Mouse (Mus musculus) testis, adult 2 months (tissue): ENCODE data around the gene AU040320. TPM values are rescaled to one million over a fixed set of nuclear protein-coding genes. Genes with fewer than 3 reads are reported as not detected.

Experiments
- H3K27ac ChIP-seq: fragments of 200-500 bp; 2 replicates; pipeline ENCODE4 v1.5.1; 2012; ENCODE audit warnings: low read depth, low read length; ENCODE audit not compliant: control insufficient read depth, insufficient read depth
- H3K27me3 ChIP-seq: fragments of 200-500 bp; 2 replicates; pipeline ENCODE4 v1.6.1; 2012; ENCODE audit warnings: mild to moderate bottlenecking, low read length, moderate library complexity; ENCODE audit not compliant: control insufficient read depth, insufficient read depth
- H3K36me3 ChIP-seq: fragments of 200-500 bp; 2 replicates; pipeline ENCODE4 v1.6.1; 2012; ENCODE audit warnings: mild to moderate bottlenecking, low read length; ENCODE audit not compliant: control insufficient read depth, insufficient read depth
- H3K4me1 ChIP-seq: fragments of 200-500 bp; 2 replicates; pipeline ENCODE4 v1.6.1; 2012; ENCODE audit warnings: low read length; ENCODE audit not compliant: control insufficient read depth, insufficient read depth
- H3K4me3 ChIP-seq: fragments of 200-500 bp; 2 replicates; pipeline ENCODE4 v1.5.1; 2012; ENCODE audit warnings: low read depth, mild to moderate bottlenecking, low read length, moderate library complexity, mixed read lengths; ENCODE audit not compliant: control insufficient read depth
- CTCF ChIP-seq: fragments of 200-500 bp; IDR thresholded peaks from 2 replicates; pipeline ENCODE4 v1.5.1; 2012; ENCODE audit warnings: low read depth, mild to moderate bottlenecking, inconsistent platforms, low read length, moderate library complexity; ENCODE audit not compliant: control insufficient read depth, insufficient read depth, insufficient replicate concordance
- POLR2A ChIP-seq: fragments of 200-500 bp; IDR thresholded peaks from 2 replicates; pipeline ENCODE4 v1.6.1; 2012; ENCODE audit warnings: low read depth, mild to moderate bottlenecking, inconsistent platforms, low read length, moderate library complexity; ENCODE audit not compliant: control insufficient read depth
- polyA plus RNA-seq: library from polyadenylated mRNA; depleted of rRNA; stranded (reverse); fragments of >200 nt; gene quantifications from 2 replicates; pipeline ENCODE4 v1.2.3, GENCODE M21; 2012

The AU040320 gene
- polyA plus RNA-seq, 1 experiment = 79.1 TPM

DNA sequence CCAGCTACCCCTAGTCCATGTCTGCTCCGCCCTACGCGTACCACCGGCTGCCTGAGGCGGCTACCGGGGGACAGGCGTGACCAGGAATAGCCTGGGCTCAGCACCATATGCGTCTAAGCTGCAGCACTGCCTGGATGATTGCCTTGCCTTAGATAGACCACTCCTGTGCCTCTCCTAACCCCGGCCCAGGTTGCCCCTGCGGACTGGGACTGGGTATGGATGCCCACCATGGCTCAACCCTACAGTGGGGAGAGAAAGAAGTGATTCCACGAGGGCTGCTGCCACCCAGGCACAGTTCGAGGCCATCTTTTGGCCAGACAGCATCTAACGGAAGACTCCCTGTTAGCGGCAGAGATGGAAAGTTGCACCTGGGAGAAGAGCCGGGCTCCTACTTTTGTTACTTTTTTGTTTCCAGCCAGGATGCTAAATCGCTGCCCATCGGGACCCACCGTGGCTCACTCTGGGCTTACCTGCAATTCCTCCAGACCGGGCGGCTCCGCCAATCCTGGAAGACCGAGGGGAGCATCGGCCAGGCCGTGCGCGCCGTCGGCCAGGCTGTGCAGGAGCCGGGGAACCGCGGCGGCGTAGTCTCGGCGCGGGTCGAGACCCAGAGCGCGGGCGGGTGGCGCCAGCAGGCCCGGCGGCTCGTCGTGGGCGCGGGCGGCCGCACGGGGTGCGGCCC is 18.5 kb upstream of the AU040320 start:
- peaks cover 19% of the 10 kb centered on the region for H3K4me1 ChIP-seq
- peak overlapping the region; percentile 71 for H3K4me3 ChIP-seq
- no peak overlapping the region for H3K27ac ChIP-seq
- no peaks in the 10 kb centered on the region for H3K36me3 ChIP-seq
- H3K27me3 ChIP-seq = peaks cover 10% of the 10 kb centered on the region
- no peak for TF ChIP-seq CTCF
- TF ChIP-seq POLR2A = no peak

GRCm38 (mm10) chr4:126735382-126736000 is 17.9 kb upstream of the AU040320 start:
- TF ChIP-seq CTCF = no peak
- no peak for TF ChIP-seq POLR2A
- peaks cover 19% of the 10 kb centered on the region for H3K4me1 ChIP-seq
- no peaks in the 10 kb centered on the region for H3K36me3 ChIP-seq
- peaks cover 10% of the 10 kb centered on the region for H3K27me3 ChIP-seq
- peak overlapping the region; percentile 71 for H3K4me3 ChIP-seq
- H3K27ac ChIP-seq = no peak overlapping the region

- Histone ChIP-seq H3K27me3 (peaks cover 8% of the 10 kb centered on the region), H3K27ac (no peak within 1 kb of the TSS), H3K4me1 (peaks cover 19% of the 10 kb centered on the region), H3K36me3 (no peaks in the 10 kb centered on the region), H3K4me3 (peak within 1 kb of the TSS; percentile 71)
- no peak for TF ChIP-seq POLR2A
- TF ChIP-seq CTCF = no peak
These were observed 17.3 kb upstream of the AU040320 start, which contains the start of gene Tfap2e for GRCm38 (mm10) chr4:126736001-126736414. TSS of gene Tfap2e (minus strand) at chr4:126736240.

DNA sequence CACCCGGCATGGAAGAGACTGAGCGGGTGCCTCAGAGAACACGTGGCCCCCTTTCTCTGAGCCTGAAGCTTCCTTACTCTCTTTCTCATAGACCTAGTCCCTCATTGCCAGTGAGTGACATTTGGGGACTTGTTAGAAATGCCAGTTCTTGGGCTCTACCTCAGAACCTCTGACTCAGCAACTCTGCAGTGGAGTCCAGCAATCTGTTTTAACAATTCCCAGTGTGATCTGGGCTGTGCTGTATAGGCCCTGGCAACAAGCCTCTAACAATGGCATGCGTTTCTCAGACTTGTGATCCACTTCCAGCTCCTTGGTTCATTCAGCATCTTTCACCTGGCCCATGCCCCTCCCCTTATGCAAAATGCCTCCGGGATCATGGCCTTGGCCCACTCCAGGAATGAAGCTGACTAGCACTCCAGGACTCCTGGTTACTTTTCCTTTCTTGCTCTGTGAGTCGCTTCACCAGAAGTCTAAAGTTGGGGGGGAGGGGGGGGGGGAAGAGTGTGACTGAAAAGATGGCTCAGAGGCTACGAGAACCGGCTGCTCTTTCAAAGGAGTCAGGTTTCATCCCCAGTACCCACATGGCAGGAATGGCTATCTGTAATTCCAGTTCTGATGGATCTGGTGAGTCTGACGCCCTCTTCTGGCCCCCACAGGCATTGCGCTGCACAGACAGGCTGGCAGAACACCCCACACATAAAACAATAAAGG is 13.2 kb upstream of the AU040320 start:
- peak; percentile 70; the same call in 1 of the 2 replicates for TF ChIP-seq CTCF
- TF ChIP-seq POLR2A = no peak
- no peaks in the 10 kb centered on the region for H3K36me3 ChIP-seq
- no peak overlapping the region for H3K27ac ChIP-seq
- H3K4me3 ChIP-seq = no peak overlapping the region
- no peaks in the 10 kb centered on the region; the same call in 1 of the 2 replicates for H3K27me3 ChIP-seq
- peaks cover 7% of the 10 kb centered on the region for H3K4me1 ChIP-seq

DNA sequence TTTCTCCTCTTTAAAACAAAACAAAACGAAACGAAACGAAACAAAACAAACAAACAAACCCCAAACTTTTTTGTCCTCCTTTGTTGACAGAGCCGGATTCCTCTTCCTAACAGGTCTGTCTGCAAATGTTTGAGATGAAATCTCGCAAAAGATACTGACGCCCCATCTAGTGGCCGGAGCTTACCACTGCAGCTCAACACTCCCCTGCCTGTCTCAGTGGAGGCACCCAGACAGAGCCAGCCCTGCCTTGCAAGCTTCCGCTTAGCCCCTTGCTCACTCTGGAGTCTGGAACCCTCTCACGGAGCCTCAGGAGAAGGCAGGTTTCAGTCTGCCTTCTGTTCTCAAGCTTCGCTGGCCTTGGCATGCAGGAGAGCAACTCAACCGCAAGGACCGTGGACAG is 11.9 kb upstream of the AU040320 start:
- H3K36me3 ChIP-seq = no peaks in the 10 kb centered on the region
- H3K27ac ChIP-seq = no peak overlapping the region
- H3K4me3 ChIP-seq = no peak overlapping the region
- peaks cover 3% of the 10 kb centered on the region for H3K4me1 ChIP-seq
- TF ChIP-seq CTCF = peak; percentile 83; the same call in 1 of the 2 replicates
- TF ChIP-seq POLR2A = no peak
- no peaks in the 10 kb centered on the region for H3K27me3 ChIP-seq

GRCm38 (mm10) chr4:126742976-126743375 is 10.4 kb upstream of the AU040320 start:
- TF ChIP-seq CTCF = no peak
- no peak for TF ChIP-seq POLR2A
- peak overlapping the region; percentile 34 for H3K4me3 ChIP-seq
- peaks cover 3% of the 10 kb centered on the region for H3K4me1 ChIP-seq
- no peak overlapping the region for H3K27ac ChIP-seq
- no peaks in the 10 kb centered on the region for H3K36me3 ChIP-seq
- H3K27me3 ChIP-seq = no peaks in the 10 kb centered on the region

GRCm38 (mm10) chr4:126743713-126744112 is 9.6 kb upstream of the AU040320 start:
- Histone ChIP-seq H3K27me3 (no peaks in the 10 kb centered on the region), H3K4me1 (peaks cover 3% of the 10 kb centered on the region), H3K4me3 (no peak overlapping the region), H3K36me3 (no peaks in the 10 kb centered on the region; the same call in 1 of the 2 replicates), H3K27ac (no peak overlapping the region)
- TF ChIP-seq POLR2A (no peak), CTCF (no peak)
